ENCODE assay signal across 13 mouse cellular contexts in the genomic region with DNA sequence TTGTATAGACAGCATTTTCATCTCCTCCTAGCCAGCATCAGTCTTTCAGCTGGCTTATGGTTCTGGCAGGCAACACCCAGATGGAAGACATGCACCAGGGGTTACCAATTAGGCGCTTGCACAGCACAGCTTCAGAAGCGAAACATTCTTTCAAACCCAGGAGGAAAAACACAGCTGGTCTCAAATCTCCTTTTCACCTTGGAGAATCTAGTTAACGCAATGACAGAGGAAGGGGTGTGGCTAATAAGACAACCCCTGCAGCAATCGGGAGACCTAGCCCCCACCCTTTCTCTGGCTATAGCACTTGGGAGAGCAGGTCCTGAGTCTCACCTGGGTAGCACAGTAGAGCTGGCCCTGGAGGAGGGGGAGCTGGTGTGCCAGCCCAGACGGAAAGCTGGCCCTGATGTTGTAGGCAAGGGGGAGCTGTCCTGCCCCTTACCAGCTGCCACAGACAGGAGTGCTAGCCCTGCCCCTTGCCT.
DNase-seq lines count a peak whose midpoint lies in the region; ATAC-seq lines count a peak whose summit lies in the region.
"Had no signal": no experiment of that assay in that cellular context is flagged by ENCODE, and none has a peak within 500 bp of the region (broad histone marks: within the 10 kb centered on the region; RNA-seq: fewer than 3 reads in every experiment).

No protein-coding gene starts in this region.

- peak overlapping the region; percentile 53 for H3K4me2 ChIP-seq in heart, embryonic 13.5 days
- no peak overlapping the region for H3K4me2 ChIP-seq in lung, embryonic 16.5 days (ENCODE audit: low read depth, low read length)
- 0 out of 2 replicates have a peak overlapping the region, but pooled peaks have one; percentile 17 for H3K4me2 ChIP-seq in limb, embryonic 15.5 days

- ATAC-seq in heart, embryonic 13.5 days (ENCODE audit: extremely low read depth, insufficient number of reproducible peaks, low FRiP score, low TSS enrichment) = no peak
- ATAC-seq in lung, embryonic 16.5 days (ENCODE audit: low read depth) = peak; percentile 52; the same call in 1 of the 2 replicates
- ATAC-seq in limb, embryonic 15.5 days (ENCODE audit: insufficient number of reproducible peaks, low FRiP score, low TSS enrichment, low read depth) = peak; percentile 52; the same call in 1 of the 2 replicates
- ATAC-seq: activated CD4-positive, CD25-positive, alpha-beta regulatory T cell, adult 4 months; CD4-positive, CD25-positive, alpha-beta regulatory T cell, adult 4 months had no signal

- no peak for DNase-seq in heart, adult 9 months (ENCODE audit: low spot score in 2 of 2)
- DNase-seq in lung, postnatal 36 days = no peak
- peak; percentile 21 for DNase-seq in embryonic facial prominence, embryonic 10.5 days (ENCODE audit: low spot score)
- no peak for DNase-seq in right cerebral cortex, postnatal 4 days
- no peak for DNase-seq in spleen, postnatal 14 days (ENCODE audit: low spot score in 2 of 2)
- DNase-seq: liver; right cerebral cortex, postnatal 14 days had no signal

- H3K9ac ChIP-seq in heart, embryonic 13.5 days = peak overlapping the region; percentile 41; the same call in 1 of the 2 replicates
- H3K9ac ChIP-seq in lung, embryonic 16.5 days (ENCODE audit: low read length) = no peak overlapping the region
- H3K9ac ChIP-seq in limb, embryonic 15.5 days = no peak overlapping the region

- H3K4me3 ChIP-seq in heart, embryonic 13.5 days = peak overlapping the region; percentile 15; the same call in 1 of the 2 replicates
- no peak overlapping the region for H3K4me3 ChIP-seq in lung, embryonic 16.5 days (ENCODE audit: low read length)
- H3K4me3 ChIP-seq in embryonic facial prominence, embryonic 10.5 days = no peak overlapping the region
- no peak overlapping the region for H3K4me3 ChIP-seq in limb, embryonic 15.5 days

- peaks cover 14% of the 10 kb centered on the region for H3K4me1 ChIP-seq in heart, embryonic 13.5 days
- peaks cover 7% of the 10 kb centered on the region; the same call in 1 of the 2 replicates for H3K4me1 ChIP-seq in lung, embryonic 16.5 days (replicated peaks; ENCODE audit: control insufficient read depth, insufficient read depth, low read length)
- peaks cover 14% of the 10 kb centered on the region for H3K4me1 ChIP-seq in embryonic facial prominence, embryonic 10.5 days
- peaks cover 12% of the 10 kb centered on the region for H3K4me1 ChIP-seq in limb, embryonic 15.5 days

- H3K9me3 ChIP-seq in heart, embryonic 13.5 days = no peaks in the 10 kb centered on the region
- H3K9me3 ChIP-seq in lung, embryonic 16.5 days (ENCODE audit: control insufficient read depth, low read length) = peaks cover 3% of the 10 kb centered on the region; the same call in 1 of the 2 replicates
- 0 out of 2 replicates have a peak, but pooled peaks cover 3% of the 10 kb centered on the region for H3K9me3 ChIP-seq in embryonic facial prominence, embryonic 10.5 days
- no peaks in the 10 kb centered on the region for H3K9me3 ChIP-seq in limb, embryonic 15.5 days

- WGBS in heart, embryonic 13.5 days = 18% methylated on average over 5 of the region's 5 CpGs
- 27% methylated on average over 5 of the region's 5 CpGs for WGBS in lung, embryonic 16.5 days
- 35% methylated on average over 5 of the region's 5 CpGs for WGBS in embryonic facial prominence, embryonic 10.5 days
- WGBS in limb, embryonic 15.5 days = 8% methylated on average over 5 of the region's 5 CpGs

- H3K27ac ChIP-seq in heart, embryonic 13.5 days (replicated peaks) = 0 out of 2 replicates have a peak overlapping the region, but pooled peaks have one; percentile 14
- no peak overlapping the region for H3K27ac ChIP-seq in lung, embryonic 16.5 days (ENCODE audit: low read length)
- H3K27ac ChIP-seq in embryonic facial prominence, embryonic 10.5 days (replicated peaks) = peak overlapping the region; percentile 66
- H3K27ac ChIP-seq in limb, embryonic 15.5 days = peak overlapping the region; percentile 47; the same call in 1 of the 2 replicates
- H3K27ac ChIP-seq: macrophage had no signal

- H3K36me3 ChIP-seq in heart, embryonic 13.5 days = no peaks in the 10 kb centered on the region
- no peaks in the 10 kb centered on the region for H3K36me3 ChIP-seq in lung, embryonic 16.5 days (ENCODE audit: control insufficient read depth, insufficient read depth, low read length)
- H3K36me3 ChIP-seq in embryonic facial prominence, embryonic 10.5 days (replicated peaks) = no peaks in the 10 kb centered on the region
- no peaks in the 10 kb centered on the region for H3K36me3 ChIP-seq in limb, embryonic 15.5 days

- H3K27me3 ChIP-seq in heart, embryonic 13.5 days (replicated peaks) = no peaks in the 10 kb centered on the region
- H3K27me3 ChIP-seq in lung, embryonic 16.5 days (ENCODE audit: control insufficient read depth, insufficient read depth, low read depth, low read length) = no peaks in the 10 kb centered on the region
- H3K27me3 ChIP-seq in embryonic facial prominence, embryonic 10.5 days (replicated peaks; ENCODE audit: low read depth, poor library complexity, severe bottlenecking) = no peaks in the 10 kb centered on the region
- no peaks in the 10 kb centered on the region for H3K27me3 ChIP-seq in limb, embryonic 15.5 days
